Mouse (Mus musculus) hindbrain, embryonic 12.5 days (tissue): Measurements from ENCODE around the gene Atxn1l. TPM values are rescaled to one million over a fixed set of nuclear protein-coding genes. Genes with fewer than 3 reads are reported as not detected.
A peak's percentile ranks its signal among the peaks of the same experiment; 100 is the strongest.

ENCODE experiments used
- ATAC-seq: fragments of 200-750 bp; cut with Nextera tagmentation; 2 replicates; pipeline ENCODE4 v1.8.0; 2017; ENCODE audit warnings: moderate TSS enrichment; ENCODE audit not compliant: low FRiP score
- H3K27ac ChIP-seq: fragments of 300-500 bp; sonication (generic); 2 replicates; pipeline ENCODE4 v1.5.1; 2016; ENCODE audit warnings: mild to moderate bottlenecking
- H3K27me3 ChIP-seq: fragments of 300-500 bp; sonication (generic); 2 replicates; pipeline ENCODE4 v1.6.1; 2016; ENCODE audit warnings: mild to moderate bottlenecking
- H3K36me3 ChIP-seq: fragments of 300-500 bp; sonication (generic); 2 replicates; pipeline ENCODE4 v1.6.1; 2016; ENCODE audit warnings: mild to moderate bottlenecking
- H3K4me1 ChIP-seq: fragments of 300-500 bp; sonication (generic); 2 replicates; pipeline ENCODE4 v1.6.1; 2016
- H3K4me2 ChIP-seq: fragments of 300-500 bp; sonication (generic); replicated peaks from 2 replicates; pipeline ENCODE4 v1.6.1; 2016; ENCODE audit warnings: mild to moderate bottlenecking
- H3K4me3 ChIP-seq: fragments of 300-500 bp; sonication (generic); 2 replicates; pipeline ENCODE4 v1.5.1; 2016; ENCODE audit warnings: mild to moderate bottlenecking
- H3K9ac ChIP-seq: fragments of 300-500 bp; sonication (generic); 2 replicates; pipeline ENCODE4 v1.6.1; 2016; ENCODE audit warnings: mild to moderate bottlenecking, moderate library complexity
- H3K9me3 ChIP-seq: fragments of 300-500 bp; sonication (generic); replicated peaks from 2 replicates; pipeline ENCODE4 v1.6.1; 2016; ENCODE audit warnings: mild to moderate bottlenecking
- WGBS: fragments of 180-500 bp; shearing (Covaris S2); methylation state at CpG from one replicate; pipeline ENCODE4 v1.1.7; 2016; 5-methylcytosine and 5-hydroxymethylcytosine counted together
- polyA plus RNA-seq: library from polyadenylated mRNA; unstranded; fragments of >200 nt; fragmentation: Nextera tagmentation; extraction: Ambion mirVana; gene quantifications from 2 replicates; pipeline ENCODE4 v1.2.1, GENCODE M21; 2016

Atxn1l gene
- polyA plus RNA-seq, 1 experiment from 2014 or later: 8.1 TPM

GRCm38 (mm10) chr8:109712521-109712920, 25.0 kb downstream of the Atxn1l start:
- ATAC-seq: no peak
- Histone ChIP-seq H3K4me3 (no peak overlapping the region), H3K27ac (no peak overlapping the region), H3K9ac (no peak overlapping the region), H3K36me3 (peaks cover 89% of the 10 kb centered on the region), H3K9me3 (no peaks in the 10 kb centered on the region), H3K4me1 (peaks cover 14% of the 10 kb centered on the region), H3K4me2 (no peak overlapping the region), H3K27me3 (no peaks in the 10 kb centered on the region)
- 100% methylated on average over 1 of the region's 1 CpGs for WGBS

GRCm38 (mm10) chr8:109707921-109708320, 29.6 kb downstream of the Atxn1l start:
- no peak for ATAC-seq
- H3K27ac ChIP-seq: no peak overlapping the region
- no peaks in the 10 kb centered on the region for H3K9me3 ChIP-seq
- H3K27me3 ChIP-seq: peaks cover 1% of the 10 kb centered on the region
- H3K36me3 ChIP-seq: peaks cover 48% of the 10 kb centered on the region
- WGBS: 96% methylated on average over 4 of the region's 4 CpGs
- H3K4me3 ChIP-seq: no peak overlapping the region
- peak overlapping the region; percentile 86; the same call in 1 of the 2 replicates for H3K4me2 ChIP-seq
- H3K9ac ChIP-seq: no peak overlapping the region
- H3K4me1 ChIP-seq: peaks cover 33% of the 10 kb centered on the region

DNA sequence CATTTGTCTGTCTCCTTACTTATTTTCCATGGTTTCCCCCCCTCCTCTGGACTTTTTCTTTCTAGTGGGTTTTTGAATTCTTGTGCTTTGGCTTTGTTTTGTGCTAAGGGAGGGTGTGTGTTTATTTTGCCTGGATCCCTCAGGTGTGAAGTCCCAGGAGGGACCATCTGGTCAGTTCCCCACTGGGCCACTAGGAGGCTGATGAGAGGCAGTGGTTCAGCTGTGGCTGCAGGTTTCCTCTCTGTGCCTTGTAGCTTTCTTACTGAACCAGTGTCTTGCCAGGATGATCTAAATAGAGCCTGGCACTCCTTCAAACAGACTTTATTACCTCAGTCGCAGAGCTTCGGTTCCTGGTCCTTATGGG, 30.7 kb downstream of the Atxn1l start:
- Histone ChIP-seq H3K9me3 (no peaks in the 10 kb centered on the region), H3K27me3 (peaks cover 5% of the 10 kb centered on the region), H3K4me1 (peaks cover 33% of the 10 kb centered on the region), H3K36me3 (peaks cover 37% of the 10 kb centered on the region), H3K4me2 (peak overlapping the region; percentile 86), H3K4me3 (peak overlapping the region; percentile 97), H3K9ac (peak overlapping the region; percentile 100), H3K27ac (no peak overlapping the region)
- 51% methylated on average over 2 of the region's 2 CpGs for WGBS
- no peak for ATAC-seq

- H3K9ac ChIP-seq: peak overlapping the region; percentile 100
- H3K36me3 ChIP-seq: peaks cover 31% of the 10 kb centered on the region
- no peaks in the 10 kb centered on the region for H3K9me3 ChIP-seq
- peaks cover 33% of the 10 kb centered on the region for H3K4me1 ChIP-seq
- peak overlapping the region; percentile 97 for H3K4me3 ChIP-seq
- peak overlapping the region; percentile 86 for H3K4me2 ChIP-seq
- H3K27ac ChIP-seq: peak overlapping the region; percentile 97
- WGBS: 2% methylated on average over 25 of the region's 30 CpGs
- peak; percentile 53 for ATAC-seq
- H3K27me3 ChIP-seq: peaks cover 5% of the 10 kb centered on the region
These were observed 31.3 kb downstream of the Atxn1l start for GRCm38 (mm10) chr8:109706076-109706873.

- peaks cover 5% of the 10 kb centered on the region for H3K27me3 ChIP-seq
- H3K4me3 ChIP-seq: peak within 1 kb of the TSS; percentile 97
- H3K4me1 ChIP-seq: peaks cover 33% of the 10 kb centered on the region
- H3K27ac ChIP-seq: peak within 1 kb of the TSS; percentile 97
- WGBS: 1% methylated on average over 61 of the region's 100 CpGs
- H3K9ac ChIP-seq: peak within 1 kb of the TSS; percentile 100
- no peaks in the 10 kb centered on the region for H3K9me3 ChIP-seq
- ATAC-seq: peak; percentile 91
- H3K4me2 ChIP-seq: peak within 1 kb of the TSS; percentile 86
- H3K36me3 ChIP-seq: peaks cover 23% of the 10 kb centered on the region
These were observed 32.0 kb downstream of the Atxn1l start, which contains the start of gene Zfp821 for GRCm38 (mm10) chr8:109705320-109706075. TSS of gene Zfp821 (plus strand) at chr8:109705546.

DNA sequence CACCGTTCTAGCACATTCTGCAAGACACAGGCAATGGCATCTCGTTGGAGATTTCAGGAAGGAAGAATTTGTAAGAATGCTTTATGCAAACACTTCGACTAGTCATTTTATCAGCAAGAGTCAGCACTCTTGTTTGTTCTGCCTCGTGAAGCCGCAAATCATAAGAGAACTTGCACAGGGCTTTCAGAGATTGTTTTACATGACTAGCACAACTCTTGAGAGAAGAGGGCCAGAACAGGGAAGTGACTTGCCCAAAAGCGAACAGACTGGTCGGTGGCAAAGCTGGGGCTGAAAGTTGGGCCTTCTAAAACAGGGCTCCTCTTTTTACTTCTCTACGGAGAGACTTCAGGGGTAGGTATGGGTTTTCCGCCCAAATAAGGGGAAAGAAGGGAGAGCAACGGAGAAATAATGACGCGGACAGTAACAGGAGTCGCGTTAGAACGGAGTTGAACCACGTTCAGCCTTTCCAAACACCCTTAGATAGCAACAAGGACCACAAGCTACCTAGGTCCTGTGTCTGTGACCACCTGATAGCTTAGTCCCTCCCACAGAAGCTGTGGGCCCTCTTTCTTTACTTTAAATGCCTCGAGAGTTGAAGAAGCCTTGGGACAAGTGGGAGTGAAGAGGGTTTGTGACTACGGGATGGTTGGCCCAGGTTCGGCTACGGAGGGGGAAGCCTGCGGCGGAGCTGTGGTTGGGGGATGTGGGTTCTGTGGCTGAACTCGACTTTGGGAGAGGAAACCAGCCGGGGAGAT, 32.8 kb downstream of the Atxn1l start:
- H3K4me1 ChIP-seq: peaks cover 33% of the 10 kb centered on the region
- peak overlapping the region; percentile 97 for H3K4me3 ChIP-seq
- H3K27me3 ChIP-seq: peaks cover 5% of the 10 kb centered on the region
- H3K36me3 ChIP-seq: peaks cover 16% of the 10 kb centered on the region
- peak overlapping the region; percentile 55 for H3K9ac ChIP-seq
- peak; percentile 33; the same call in 1 of the 2 replicates for ATAC-seq
- peak overlapping the region; percentile 86 for H3K4me2 ChIP-seq
- H3K27ac ChIP-seq: no peak overlapping the region
- no peaks in the 10 kb centered on the region for H3K9me3 ChIP-seq
- WGBS: 13% methylated on average over 24 of the region's 24 CpGs

GRCm38 (mm10) chr8:109698477-109698876, 39.1 kb downstream of the Atxn1l start:
- Histone ChIP-seq H3K27me3 (peaks cover 5% of the 10 kb centered on the region), H3K27ac (no peak overlapping the region), H3K4me3 (no peak overlapping the region), H3K9ac (no peak overlapping the region), H3K4me1 (peaks cover 5% of the 10 kb centered on the region), H3K4me2 (no peak overlapping the region), H3K36me3 (no peaks in the 10 kb centered on the region), H3K9me3 (no peaks in the 10 kb centered on the region)
- no peak for ATAC-seq
- WGBS: 83% methylated on average over 3 of the region's 3 CpGs

DNA sequence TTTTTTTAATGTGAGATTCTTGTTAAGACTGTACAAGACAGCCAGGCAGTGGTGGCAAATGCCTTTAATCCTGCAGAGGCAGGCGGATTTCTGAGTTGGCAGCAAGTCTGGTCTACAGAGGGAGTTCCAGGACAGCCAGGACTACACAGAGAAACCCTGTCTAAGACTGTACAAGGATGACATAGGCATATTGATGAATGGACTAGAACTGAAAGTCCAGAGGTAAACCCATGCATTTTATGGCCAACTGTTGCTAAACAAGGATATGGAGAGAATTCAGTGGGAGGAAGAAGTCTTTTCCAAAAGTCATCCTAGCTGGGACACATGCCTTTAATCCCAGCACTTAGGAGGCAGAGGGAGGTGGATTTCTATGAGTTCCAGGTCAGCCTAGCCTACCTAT, 39.8 kb downstream of the Atxn1l start:
- H3K9ac ChIP-seq: no peak overlapping the region
- H3K4me1 ChIP-seq: peaks cover 5% of the 10 kb centered on the region
- ATAC-seq: no peak
- H3K4me3 ChIP-seq: no peak overlapping the region
- no peak overlapping the region for H3K4me2 ChIP-seq
- H3K27me3 ChIP-seq: peaks cover 2% of the 10 kb centered on the region
- no peak overlapping the region for H3K27ac ChIP-seq
- H3K9me3 ChIP-seq: no peaks in the 10 kb centered on the region
- no peaks in the 10 kb centered on the region for H3K36me3 ChIP-seq
- WGBS: 80% methylated on average over 1 of the region's 1 CpGs

DNA sequence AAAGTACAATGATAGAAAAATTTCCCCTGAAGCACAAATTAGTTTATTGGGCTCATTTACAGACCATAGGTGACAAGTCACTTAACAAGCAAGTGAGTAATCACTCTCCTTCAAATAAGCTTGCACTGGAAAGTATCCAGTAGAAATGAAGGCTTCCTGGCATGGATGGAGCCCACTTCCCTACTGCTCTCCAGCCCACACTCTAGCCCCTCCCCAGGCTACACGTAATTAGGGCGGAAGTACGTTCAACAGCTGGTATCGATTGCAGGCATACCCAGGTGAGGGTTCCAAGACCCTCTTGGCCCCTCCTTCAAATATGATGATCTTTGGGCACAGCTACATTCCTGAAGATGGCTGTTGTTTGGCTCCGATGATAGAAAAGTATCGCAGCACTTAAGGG, 43.4 kb downstream of the Atxn1l start:
- H3K4me3 ChIP-seq: no peak overlapping the region
- no peaks in the 10 kb centered on the region for H3K36me3 ChIP-seq
- no peaks in the 10 kb centered on the region for H3K27me3 ChIP-seq
- no peaks in the 10 kb centered on the region for H3K9me3 ChIP-seq
- 68% methylated on average over 6 of the region's 6 CpGs for WGBS
- peaks cover 25% of the 10 kb centered on the region for H3K4me1 ChIP-seq
- no peak overlapping the region for H3K27ac ChIP-seq
- no peak overlapping the region for H3K9ac ChIP-seq
- H3K4me2 ChIP-seq: no peak overlapping the region
- ATAC-seq: no peak

DNA sequence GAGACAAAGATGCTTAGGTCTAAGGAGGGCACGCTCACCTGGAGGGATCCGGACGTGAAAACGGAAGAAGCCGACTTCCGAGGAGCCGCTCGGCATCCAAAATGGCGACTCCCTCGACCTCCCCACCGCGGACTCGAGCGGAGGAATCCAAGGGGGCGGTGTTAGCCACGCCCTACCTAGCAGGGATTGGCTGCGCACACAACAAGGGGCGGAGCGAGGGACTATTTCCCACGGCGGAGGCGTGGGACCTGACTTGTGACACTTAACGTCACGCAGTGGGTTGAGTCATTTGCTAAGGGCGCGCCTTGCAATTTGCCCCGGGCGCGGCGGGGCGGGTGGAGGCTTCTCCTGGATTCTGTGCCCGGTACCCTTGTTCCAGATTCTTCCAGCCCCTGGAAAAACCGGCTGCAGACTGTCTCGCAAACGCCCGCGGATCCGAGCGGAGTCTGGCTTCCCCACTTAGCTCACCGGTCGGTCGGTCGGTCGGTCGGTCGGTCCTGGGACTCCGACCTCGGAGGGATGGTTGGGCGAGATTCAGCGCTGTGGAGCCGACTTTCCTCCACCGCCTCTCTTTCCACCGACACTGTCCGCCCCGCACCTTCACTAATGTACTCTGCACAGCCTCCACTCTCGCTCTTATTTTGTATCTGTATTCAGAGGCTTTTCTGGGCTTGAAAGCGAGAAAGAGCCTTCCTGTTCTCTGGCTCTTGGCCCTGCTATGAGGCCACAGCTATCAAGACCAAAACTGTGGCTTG, 44.2 kb downstream of the Atxn1l start, which contains the start of gene Ist1:
TSS of gene Ist1 (minus strand) at position 115 of the 755 bp plus-strand sequence.
- WGBS: under 1% methylated on average over 57 of the region's 57 CpGs
- H3K9me3 ChIP-seq: no peaks in the 10 kb centered on the region
- peak within 1 kb of the TSS; percentile 93 for H3K4me3 ChIP-seq
- no peaks in the 10 kb centered on the region for H3K36me3 ChIP-seq
- H3K4me1 ChIP-seq: peaks cover 25% of the 10 kb centered on the region
- ATAC-seq: peak; percentile 99
- H3K9ac ChIP-seq: peak within 1 kb of the TSS; percentile 95
- H3K27me3 ChIP-seq: no peaks in the 10 kb centered on the region
- H3K27ac ChIP-seq: peak within 1 kb of the TSS; percentile 80
- peak within 1 kb of the TSS; percentile 67 for H3K4me2 ChIP-seq

DNA sequence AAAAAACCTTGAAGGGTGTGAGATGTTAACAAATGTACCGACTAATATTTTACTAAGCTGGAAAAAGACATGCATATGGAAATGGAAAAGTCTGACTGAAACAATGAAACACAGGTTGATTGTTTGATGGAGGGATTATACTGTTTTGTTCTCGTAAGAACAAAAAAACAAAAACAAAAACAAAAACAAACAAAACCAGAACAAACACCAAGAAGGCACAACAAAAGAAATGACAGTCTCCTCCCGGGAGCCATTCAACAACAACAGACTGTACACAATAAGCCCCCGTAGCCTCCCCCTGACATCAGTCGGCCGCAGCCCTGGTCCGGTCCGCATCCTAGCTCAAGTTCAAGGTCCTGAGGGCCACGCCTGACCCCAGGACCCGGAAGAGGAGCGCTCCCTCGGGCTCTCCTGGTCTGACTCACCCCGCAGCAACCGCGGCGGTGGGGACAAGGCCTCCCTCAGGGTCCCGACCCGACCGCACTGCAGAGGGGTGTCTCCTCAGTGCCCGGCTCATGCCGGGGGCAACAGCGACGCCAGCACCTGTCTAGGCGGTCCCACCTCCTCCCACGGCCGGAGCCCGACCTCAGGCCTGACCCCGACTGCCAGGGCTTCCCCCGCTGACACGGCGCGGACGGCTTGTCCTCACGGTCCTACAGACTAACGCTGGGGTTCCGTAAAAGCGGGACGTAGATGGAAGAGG, 44.9 kb downstream of the Atxn1l start:
- peak overlapping the region; percentile 95 for H3K9ac ChIP-seq
- peak overlapping the region; percentile 93 for H3K4me3 ChIP-seq
- H3K36me3 ChIP-seq: no peaks in the 10 kb centered on the region
- peak; percentile 78 for ATAC-seq
- H3K27me3 ChIP-seq: no peaks in the 10 kb centered on the region
- H3K4me2 ChIP-seq: peak overlapping the region; percentile 61
- peak overlapping the region; percentile 80 for H3K27ac ChIP-seq
- H3K4me1 ChIP-seq: peaks cover 25% of the 10 kb centered on the region
- under 1% methylated on average over 38 of the region's 38 CpGs for WGBS
- no peaks in the 10 kb centered on the region for H3K9me3 ChIP-seq
